Mouse (Mus musculus): ENCODE data around the gene Try10. TPM values are rescaled to one million over a fixed set of nuclear protein-coding genes. Genes with fewer than 3 reads are reported as not detected.
"Not testable (repeated sequence)": the region's sequence is repeated elsewhere in the genome, so short reads cannot be mapped to it uniquely, and the experiment has no call there.

The Try10 gene
- polyA plus RNA-seq (2014; fragmentation: Nextera tagmentation; extraction: Ambion mirVana) = not detected in 2 replicates

GRCm38 (mm10) chr6:41353932-41354331 lies at the start of gene Try10:
TSS of gene Try10 (plus strand) at chr6:41354105.
- no peak for ATAC-seq (ENCODE audit: insufficient read depth, low FRiP score, low TSS enrichment)
- Histone ChIP-seq H3K4me3 (ENCODE audit: low read depth, low read length) (no peak within 1 kb of the TSS), H3K27me3 (ENCODE audit: control insufficient read depth, insufficient read depth, low read length) (no peaks in the 10 kb centered on the region), H3K27ac (ENCODE audit: low read depth, low read length) (no peak within 1 kb of the TSS), H3K36me3 (ENCODE audit: control insufficient read depth, insufficient read depth, low read length) (no peaks in the 10 kb centered on the region), H3K9me3 (ENCODE audit: control insufficient read depth, low read length) (no peaks in the 10 kb centered on the region), H3K4me1 (ENCODE audit: control insufficient read depth, insufficient read depth, low read length) (no peaks in the 10 kb centered on the region), H3K9ac (ENCODE audit: low read length) (no peak within 1 kb of the TSS), H3K4me2 (ENCODE audit: low read depth) (no peak within 1 kb of the TSS)
- no peak for DNase-seq (ENCODE audit: low spot score)
- 88% methylated on average over 2 of the region's 2 CpGs for WGBS

- ATAC-seq (ENCODE audit: insufficient read depth, low FRiP score, low TSS enrichment); H3K4me2 ChIP-seq (ENCODE audit: low read depth); DNase-seq (ENCODE audit: low spot score); H3K4me1 ChIP-seq (ENCODE audit: control insufficient read depth, insufficient read depth, low read length); H3K9me3 ChIP-seq (ENCODE audit: control insufficient read depth, low read length); H3K36me3 ChIP-seq (ENCODE audit: control insufficient read depth, insufficient read depth, low read length); H3K27me3 ChIP-seq (ENCODE audit: control insufficient read depth, insufficient read depth, low read length); H3K4me3 ChIP-seq (ENCODE audit: low read depth, low read length); H3K27ac ChIP-seq (ENCODE audit: low read depth, low read length); H3K9ac ChIP-seq (ENCODE audit: low read length): not testable (repeated sequence)
- WGBS = 80% methylated on average over 3 of the region's 3 CpGs
Measured at GRCm38 (mm10) chr6:41316741-41317140, 37.2 kb upstream of the Try10 start, which contains the start of gene Try5. TSS of gene Try5 (minus strand) at chr6:41316841.

GRCm38 (mm10) chr6:41373772-41374171 lies 19.9 kb downstream of the Try10 start:
- H3K9ac ChIP-seq (ENCODE audit: low read length); H3K4me2 ChIP-seq (ENCODE audit: low read depth); H3K27me3 ChIP-seq (ENCODE audit: control insufficient read depth, insufficient read depth, low read length); H3K27ac ChIP-seq (ENCODE audit: low read depth, low read length); H3K36me3 ChIP-seq (ENCODE audit: control insufficient read depth, insufficient read depth, low read length); ATAC-seq (ENCODE audit: insufficient read depth, low FRiP score, low TSS enrichment); DNase-seq (ENCODE audit: low spot score); H3K9me3 ChIP-seq (ENCODE audit: control insufficient read depth, low read length); H3K4me3 ChIP-seq (ENCODE audit: low read depth, low read length); H3K4me1 ChIP-seq (ENCODE audit: control insufficient read depth, insufficient read depth, low read length): not testable (repeated sequence)
- 100% methylated on average over 1 of the region's 2 CpGs for WGBS

- H3K4me1 ChIP-seq (ENCODE audit: control insufficient read depth, insufficient read depth, low read length); H3K27me3 ChIP-seq (ENCODE audit: control insufficient read depth, insufficient read depth, low read length); ATAC-seq (ENCODE audit: insufficient read depth, low FRiP score, low TSS enrichment); DNase-seq (ENCODE audit: low spot score); H3K4me3 ChIP-seq (ENCODE audit: low read depth, low read length); H3K4me2 ChIP-seq (ENCODE audit: low read depth); H3K9me3 ChIP-seq (ENCODE audit: control insufficient read depth, low read length); H3K36me3 ChIP-seq (ENCODE audit: control insufficient read depth, insufficient read depth, low read length); H3K9ac ChIP-seq (ENCODE audit: low read length); H3K27ac ChIP-seq (ENCODE audit: low read depth, low read length): not testable (repeated sequence)
Measured at GRCm38 (mm10) chr6:41377578-41377977, 23.7 kb downstream of the Try10 start, which contains the start of gene Prss3. TSS of gene Prss3 (minus strand) at chr6:41377678.

GRCm38 (mm10) chr6:41386781-41387180 lies 32.9 kb downstream of the Try10 start:
- Histone ChIP-seq H3K27me3 (ENCODE audit: control insufficient read depth, insufficient read depth, low read length) (no peaks in the 10 kb centered on the region), H3K27ac (ENCODE audit: low read depth, low read length) (no peak overlapping the region), H3K4me1 (ENCODE audit: control insufficient read depth, insufficient read depth, low read length) (no peaks in the 10 kb centered on the region), H3K36me3 (ENCODE audit: control insufficient read depth, insufficient read depth, low read length) (no peaks in the 10 kb centered on the region), H3K9ac (ENCODE audit: low read length) (no peak overlapping the region), H3K4me3 (ENCODE audit: low read depth, low read length) (no peak overlapping the region), H3K4me2 (ENCODE audit: low read depth) (no peak overlapping the region), H3K9me3 (ENCODE audit: control insufficient read depth, low read length) (no peaks in the 10 kb centered on the region)
- 93% methylated on average over 2 of the region's 2 CpGs for WGBS
- DNase-seq (ENCODE audit: low spot score) = no peak
- ATAC-seq (ENCODE audit: insufficient read depth, low FRiP score, low TSS enrichment) = no peak

GRCm38 (mm10) chr6:41391640-41392039 lies 37.7 kb downstream of the Try10 start:
- H3K27ac ChIP-seq (ENCODE audit: low read depth, low read length); H3K4me1 ChIP-seq (ENCODE audit: control insufficient read depth, insufficient read depth, low read length); ATAC-seq (ENCODE audit: insufficient read depth, low FRiP score, low TSS enrichment); DNase-seq (ENCODE audit: low spot score); H3K9ac ChIP-seq (ENCODE audit: low read length); H3K4me2 ChIP-seq (ENCODE audit: low read depth); H3K27me3 ChIP-seq (ENCODE audit: control insufficient read depth, insufficient read depth, low read length); H3K9me3 ChIP-seq (ENCODE audit: control insufficient read depth, low read length); H3K4me3 ChIP-seq (ENCODE audit: low read depth, low read length); H3K36me3 ChIP-seq (ENCODE audit: control insufficient read depth, insufficient read depth, low read length): not testable (repeated sequence)
- WGBS = 76% methylated on average over 1 of the region's 1 CpGs

GRCm38 (mm10) chr6:41392056-41392455 lies 38.2 kb downstream of the Try10 start, which contains the start of gene Gm5771:
TSS of gene Gm5771 (plus strand) at chr6:41392356.
- ATAC-seq (ENCODE audit: insufficient read depth, low FRiP score, low TSS enrichment); H3K4me3 ChIP-seq (ENCODE audit: low read depth, low read length); H3K36me3 ChIP-seq (ENCODE audit: control insufficient read depth, insufficient read depth, low read length); H3K9ac ChIP-seq (ENCODE audit: low read length); H3K4me2 ChIP-seq (ENCODE audit: low read depth); H3K9me3 ChIP-seq (ENCODE audit: control insufficient read depth, low read length); DNase-seq (ENCODE audit: low spot score); H3K27me3 ChIP-seq (ENCODE audit: control insufficient read depth, insufficient read depth, low read length); H3K4me1 ChIP-seq (ENCODE audit: control insufficient read depth, insufficient read depth, low read length); H3K27ac ChIP-seq (ENCODE audit: low read depth, low read length): not testable (repeated sequence)

Other genes with a start within 250 kb of the Try10 start
- not detected in 2 replicates for gene Try4, start 51.8 kb upstream of the Try10 start, polyA plus RNA-seq (2014; fragmentation: Nextera tagmentation; extraction: Ambion mirVana)
- gene Try5, start 37.3 kb upstream of the Try10 start, polyA plus RNA-seq (2014; fragmentation: Nextera tagmentation; extraction: Ambion mirVana) = 0.40 TPM in 1 of 2 replicates, not detected in the other
- not detected in 2 replicates for gene Prss3, start 23.6 kb downstream of the Try10 start, polyA plus RNA-seq (2014; fragmentation: Nextera tagmentation; extraction: Ambion mirVana)
- gene Gm5771, start 38.3 kb downstream of the Try10 start, polyA plus RNA-seq (2014; fragmentation: Nextera tagmentation; extraction: Ambion mirVana) = not detected in 2 replicates
- not detected in 2 replicates for gene Gm10334, start 92.0 kb downstream of the Try10 start, polyA plus RNA-seq (2014; fragmentation: Nextera tagmentation; extraction: Ambion mirVana)
- gene Prss1, start 104.8 kb downstream of the Try10 start, polyA plus RNA-seq (2014; fragmentation: Nextera tagmentation; extraction: Ambion mirVana) = not detected in 2 replicates
- not detected in 2 replicates for gene Prss2, start 167.7 kb downstream of the Try10 start, polyA plus RNA-seq (2014; fragmentation: Nextera tagmentation; extraction: Ambion mirVana)

Data from neural tube, embryonic 11.5 days (tissue).